Mouse (Mus musculus) cerebellum, adult 2 months (tissue): ENCODE results near the gene Prkce. TPM values are rescaled to one million over a fixed set of nuclear protein-coding genes. Genes with fewer than 3 reads are reported as not detected.
A peak's percentile ranks its signal among the peaks of the same experiment; 100 is the strongest.

ENCODE experiments used
- DNase-seq, 2 experiments: peaks; one replicate each; pipeline ENCODE4 v3.0.0; 2021
- H3K27ac ChIP-seq: fragments of 200-500 bp; 2 replicates; pipeline ENCODE4 v1.5.1; 2012; ENCODE audit warnings: low read length, control low read depth, inconsistent platforms; ENCODE audit not compliant: insufficient read depth
- H3K27me3 ChIP-seq: fragments of 200-500 bp; 2 replicates; pipeline ENCODE4 v1.6.1; 2012; ENCODE audit warnings: inconsistent platforms, mild to moderate bottlenecking, low read length, moderate library complexity; ENCODE audit not compliant: control insufficient read depth, insufficient read depth
- H3K4me1 ChIP-seq: fragments of 200-500 bp; 2 replicates; pipeline ENCODE4 v1.6.1; 2011; ENCODE audit warnings: low read length; ENCODE audit not compliant: control insufficient read depth, insufficient read depth
- H3K4me3 ChIP-seq: fragments of 200-500 bp; replicated peaks from 2 replicates; pipeline ENCODE3; 2011; ENCODE audit warnings: mild to moderate bottlenecking, low read depth, low read length, control low read depth; ENCODE audit not compliant: insufficient read depth
- CTCF ChIP-seq: fragments of 200-500 bp; IDR thresholded peaks from 2 replicates; pipeline ENCODE4 v1.5.1; 2011; ENCODE audit warnings: low read depth, mild to moderate bottlenecking, control low read depth, low read length, moderate library complexity, borderline replicate concordance; ENCODE audit not compliant: insufficient read depth
- POLR2A ChIP-seq: fragments of 200-500 bp; IDR thresholded peaks from 2 replicates; pipeline ENCODE4 v1.6.1; 2011; ENCODE audit warnings: low read length, control low read depth, borderline replicate concordance; ENCODE audit not compliant: insufficient read depth
- WGBS: fragments of 180-500 bp; shearing (Covaris S2); methylation state at CpG from one replicate; pipeline ENCODE4 v1.1.7; 2018; 5-methylcytosine and 5-hydroxymethylcytosine counted together
- polyA plus RNA-seq: library from polyadenylated mRNA; depleted of rRNA; stranded (reverse); fragments of >200 nt; gene quantifications from 2 replicates; pipeline ENCODE4 v1.2.3, GENCODE M21; 2012

The Prkce gene
- polyA plus RNA-seq, 1 experiment = 53.7 TPM

- no peak overlapping the region for H3K4me3 ChIP-seq
- 80% methylated on average over 14 of the region's 14 CpGs for WGBS
- DNase-seq = no peak
- H3K27me3 ChIP-seq = no peaks in the 10 kb centered on the region
- H3K4me1 ChIP-seq = peaks cover 54% of the 10 kb centered on the region
- TF ChIP-seq CTCF (no peak), POLR2A (no peak)
- peak overlapping the region; percentile 86 for H3K27ac ChIP-seq
These were observed 135.3 kb downstream of the Prkce start for GRCm38 (mm10) chr17:86302861-86303331.

- DNase-seq = no peak
These were observed 136.0 kb downstream of the Prkce start for GRCm38 (mm10) chr17:86303401-86304243.

GRCm38 (mm10) chr17:86304923-86305630 is 137.5 kb downstream of the Prkce start:
- no peak overlapping the region for H3K4me3 ChIP-seq
- TF ChIP-seq CTCF (no peak), POLR2A (no peak)
- H3K27me3 ChIP-seq = no peaks in the 10 kb centered on the region
- no peak overlapping the region for H3K27ac ChIP-seq
- 61% methylated on average over 17 of the region's 17 CpGs for WGBS
- no peak for DNase-seq
- peaks cover 54% of the 10 kb centered on the region for H3K4me1 ChIP-seq

More at GRCm38 (mm10) chr17:86303401-86304243, 136.0 kb downstream of the Prkce start:
- no peak for TF ChIP-seq POLR2A
- no peak for TF ChIP-seq CTCF
- 81% methylated on average over 19 of the region's 19 CpGs for WGBS
- Histone ChIP-seq H3K4me3 (no peak overlapping the region), H3K4me1 (peaks cover 54% of the 10 kb centered on the region), H3K27me3 (no peaks in the 10 kb centered on the region), H3K27ac (no peak overlapping the region)

GRCm38 (mm10) chr17:86306161-86306560 is 138.6 kb downstream of the Prkce start:
- H3K4me1 ChIP-seq = peaks cover 54% of the 10 kb centered on the region
- H3K27ac ChIP-seq = no peak overlapping the region
- no peak for TF ChIP-seq CTCF
- TF ChIP-seq POLR2A = no peak
- H3K27me3 ChIP-seq = no peaks in the 10 kb centered on the region
- no peak overlapping the region for H3K4me3 ChIP-seq
- 53% methylated on average over 7 of the region's 7 CpGs for WGBS
- DNase-seq = no peak

- no peak for DNase-seq
- Histone ChIP-seq H3K27me3 (no peaks in the 10 kb centered on the region), H3K4me1 (peaks cover 10% of the 10 kb centered on the region), H3K4me3 (no peak overlapping the region), H3K27ac (no peak overlapping the region)
- 71% methylated on average over 8 of the region's 8 CpGs for WGBS
- TF ChIP-seq CTCF = no peak
- TF ChIP-seq POLR2A = no peak
These were observed 146.0 kb downstream of the Prkce start for GRCm38 (mm10) chr17:86313413-86314139.

- DNase-seq = no peak
- Histone ChIP-seq H3K4me3 (no peak overlapping the region), H3K4me1 (peaks cover 7% of the 10 kb centered on the region), H3K27me3 (no peaks in the 10 kb centered on the region), H3K27ac (no peak overlapping the region)
- 79% methylated on average over 4 of the region's 4 CpGs for WGBS
- TF ChIP-seq CTCF (no peak), POLR2A (no peak)
These were observed 148.3 kb downstream of the Prkce start for GRCm38 (mm10) chr17:86315874-86316273.

- TF ChIP-seq CTCF (no peak), POLR2A (no peak)
- no peak for DNase-seq
- WGBS = 91% methylated on average over 5 of the region's 5 CpGs
- H3K4me3 ChIP-seq = no peak overlapping the region
- no peaks in the 10 kb centered on the region for H3K27me3 ChIP-seq
- no peak overlapping the region for H3K27ac ChIP-seq
- H3K4me1 ChIP-seq = peaks cover 4% of the 10 kb centered on the region
These were observed 149.2 kb downstream of the Prkce start for GRCm38 (mm10) chr17:86316771-86317170.
